Mouse (Mus musculus): Measurements from ENCODE around the gene Dag1. TPM values are rescaled to one million over a fixed set of nuclear protein-coding genes. Genes with fewer than 3 reads are reported as not detected.

The Dag1 gene
- polyA plus RNA-seq, 1 experiment from 2014 or later: 52.7 TPM

GRCm38 (mm10) chr9:108154814-108155213, 108.9 kb downstream of the Dag1 start:
- H3K27ac ChIP-seq (replicated peaks): no peak overlapping the region
- no peak for ATAC-seq (ENCODE audit: low FRiP score, low TSS enrichment)
- no peak overlapping the region for H3K4me2 ChIP-seq (replicated peaks; ENCODE audit: low read depth)
- WGBS: 85% methylated on average over 12 of the region's 12 CpGs
- H3K4me1 ChIP-seq (replicated peaks; ENCODE audit: control insufficient read depth, insufficient read depth): no peaks in the 10 kb centered on the region
- H3K27me3 ChIP-seq (ENCODE audit: control insufficient read depth, insufficient read depth, low read length): no peaks in the 10 kb centered on the region
- no peaks in the 10 kb centered on the region for H3K36me3 ChIP-seq (ENCODE audit: control insufficient read depth, insufficient read depth, low read length)
- no peaks in the 10 kb centered on the region for H3K9me3 ChIP-seq (ENCODE audit: control insufficient read depth, low read length)
- no peak overlapping the region for H3K4me3 ChIP-seq (ENCODE audit: low read depth, low read length)
- no peak for TF ChIP-seq CTCF (IDR thresholded peaks at IDR 0.05; ENCODE audit: low read depth)
- TF ChIP-seq EP300 (optimal IDR thresholded peaks at IDR 0.05): no peak
- no peak overlapping the region for H3K9ac ChIP-seq (ENCODE audit: low read length)
- no peak for DNase-seq (ENCODE audit: low spot score)

Other genes starting within 250 kb of the Dag1 start
- gene Gmppb, start 214.7 kb downstream of the Dag1 start, polyA plus RNA-seq (2015; fragmentation: Nextera tagmentation; extraction: Ambion mirVana): 48.5 and 49.5 TPM in 2 replicates
- gene Amigo3, start 210.8 kb downstream of the Dag1 start, polyA plus RNA-seq (2015; fragmentation: Nextera tagmentation; extraction: Ambion mirVana): 2.8 and 2.9 TPM in 2 replicates
- gene Mst1, start 183.5 kb downstream of the Dag1 start, polyA plus RNA-seq (2015; fragmentation: Nextera tagmentation; extraction: Ambion mirVana): 4.4 and 4.8 TPM in 2 replicates
- 13.8 and 15.7 TPM in 2 replicates for gene Rnf123, start 180.6 kb downstream of the Dag1 start, polyA plus RNA-seq (2015; fragmentation: Nextera tagmentation; extraction: Ambion mirVana)
- gene Apeh, start 169.4 kb downstream of the Dag1 start, polyA plus RNA-seq (2015; fragmentation: Nextera tagmentation; extraction: Ambion mirVana): 35.4 and 38.4 TPM in 2 replicates
- 1.6 and 2.0 TPM in 2 replicates for gene Bsn, start 73.6 kb downstream of the Dag1 start, polyA plus RNA-seq (2015; fragmentation: Nextera tagmentation; extraction: Ambion mirVana)
- gene Nicn1, start 26.5 kb upstream of the Dag1 start, polyA plus RNA-seq (2015; fragmentation: Nextera tagmentation; extraction: Ambion mirVana): 17.3 and 20.3 TPM in 2 replicates
- 10.5 and 11.6 TPM in 2 replicates for gene Amt, start 32.9 kb upstream of the Dag1 start, polyA plus RNA-seq (2015; fragmentation: Nextera tagmentation; extraction: Ambion mirVana)
- 363 and 370 TPM in 2 replicates for gene Rhoa, start 42.2 kb upstream of the Dag1 start, polyA plus RNA-seq (2015; fragmentation: Nextera tagmentation; extraction: Ambion mirVana)
- gene Tcta, start 42.2 kb upstream of the Dag1 start, polyA plus RNA-seq (2015; fragmentation: Nextera tagmentation; extraction: Ambion mirVana): 58.2 and 61.4 TPM in 2 replicates
- gene Gpx1, start 74.9 kb upstream of the Dag1 start, polyA plus RNA-seq (2015; fragmentation: Nextera tagmentation; extraction: Ambion mirVana): 1,072 and 1,116 TPM in 2 replicates
- gene Usp4, start 83.9 kb upstream of the Dag1 start, polyA plus RNA-seq (2015; fragmentation: Nextera tagmentation; extraction: Ambion mirVana): 56.8 and 59.6 TPM in 2 replicates
- gene 1700102P08Rik, start 128.8 kb upstream of the Dag1 start, polyA plus RNA-seq (2015; fragmentation: Nextera tagmentation; extraction: Ambion mirVana): 0.17 and 0.21 TPM in 2 replicates
- 0.39 and 0.41 TPM in 2 replicates for gene Ccdc36, start 164.5 kb upstream of the Dag1 start, polyA plus RNA-seq (2015; fragmentation: Nextera tagmentation; extraction: Ambion mirVana)
- not detected in 2 replicates for gene BC048562, start 172.5 kb upstream of the Dag1 start, polyA plus RNA-seq (2015; fragmentation: Nextera tagmentation; extraction: Ambion mirVana)
- gene Ccdc71, start 196.6 kb upstream of the Dag1 start, polyA plus RNA-seq (2015; fragmentation: Nextera tagmentation; extraction: Ambion mirVana): 29.7 and 32.2 TPM in 2 replicates
- gene Klhdc8b, start 197.6 kb upstream of the Dag1 start, polyA plus RNA-seq (2015; fragmentation: Nextera tagmentation; extraction: Ambion mirVana): 37.2 and 46.7 TPM in 2 replicates
- gene Lamb2, start 215.8 kb upstream of the Dag1 start, polyA plus RNA-seq (2015; fragmentation: Nextera tagmentation; extraction: Ambion mirVana): 19.2 and 21.8 TPM in 2 replicates
- gene Usp19, start 226.6 kb upstream of the Dag1 start, polyA plus RNA-seq (2015; fragmentation: Nextera tagmentation; extraction: Ambion mirVana): 22.2 and 22.7 TPM in 2 replicates
- 66.4 and 70.6 TPM in 2 replicates for gene Qars, start 243.7 kb upstream of the Dag1 start, polyA plus RNA-seq (2015; fragmentation: Nextera tagmentation; extraction: Ambion mirVana)

Data from stomach, postnatal 0 days (tissue).